Mouse (Mus musculus): ENCODE results near the gene Hist1h2ah.
"Not testable (repeated sequence)": the region's sequence is repeated elsewhere in the genome, so short reads cannot be mapped to it uniquely, and the experiment has no call there.

GRCm38 (mm10) chr13:22041142-22041536 is 5.8 kb upstream of the Hist1h2ah start, which contains the start of gene Hist1h4i:
- TF ChIP-seq GATA1 (IDR thresholded peaks at IDR 0.05; ENCODE audit: borderline replicate concordance, low read length); FLI1 (IDR thresholded peaks at IDR 0.05; ENCODE audit: low read length): not testable (repeated sequence)

All from megakaryocyte, embryonic 14.5 days (primary cell).